Mouse (Mus musculus) adrenal gland, postnatal 14 days (tissue): Measurements from ENCODE around the gene Rab37. TPM values are rescaled to one million over a fixed set of nuclear protein-coding genes. Genes with fewer than 3 reads are reported as not detected.

Experiments
- DNase-seq: peaks from one replicate; pipeline ENCODE4 v3.0.0; 2021; ENCODE audit warnings: mixed read lengths
- total RNA-seq: library from RNA; stranded (reverse); gene quantifications from 2 replicates; pipeline ENCODE4 v1.2.3, GENCODE M21; 2021

The Rab37 gene
- total RNA-seq, 1 experiment from 2014 or later = 1.9 TPM

- DNase-seq = no peak
These were observed 107.7 kb downstream of the Rab37 start for GRCm38 (mm10) chr11:115198932-115199384.

DNA sequence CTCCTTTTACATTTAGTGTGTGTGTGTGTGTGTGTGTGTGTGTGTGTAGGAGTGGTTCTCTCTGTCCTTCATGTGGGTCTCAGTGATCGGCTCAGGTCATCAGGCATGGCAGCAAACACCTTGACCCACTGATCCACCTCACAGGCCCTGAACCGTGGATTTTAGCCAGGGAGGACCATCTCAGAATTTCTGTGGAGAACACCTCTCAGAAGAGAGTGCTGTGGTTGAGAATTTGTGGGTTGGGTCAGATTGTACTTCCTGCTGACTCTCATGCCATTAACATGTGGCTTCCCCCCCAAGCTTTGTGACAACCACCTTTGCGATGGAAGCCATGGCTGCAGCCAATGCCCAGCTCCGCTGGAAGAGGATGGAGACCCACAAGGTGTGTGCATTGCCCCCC is 109.3 kb downstream of the Rab37 start:
- DNase-seq = no peak

DNA sequence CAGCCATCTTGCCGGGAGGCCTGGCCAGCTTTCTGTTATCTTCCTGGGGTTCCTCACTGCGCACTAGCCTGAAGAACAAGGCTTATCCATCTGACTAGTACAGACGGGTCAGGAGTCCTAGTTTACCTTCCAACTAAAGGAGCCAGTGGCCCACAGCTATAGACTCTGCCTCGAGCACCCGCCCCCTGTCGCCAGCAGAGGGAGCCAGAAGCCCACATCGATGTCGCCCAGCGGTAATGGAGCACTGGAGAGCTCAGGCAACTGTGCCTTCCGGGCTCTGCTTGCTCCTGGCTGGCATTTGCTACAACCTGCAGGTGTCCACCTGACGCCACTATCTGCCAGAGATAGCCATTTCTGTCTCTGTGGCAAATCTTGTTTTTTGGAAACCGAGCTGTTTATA is 111.1 kb downstream of the Rab37 start:
- peak; percentile 90 for DNase-seq

DNA sequence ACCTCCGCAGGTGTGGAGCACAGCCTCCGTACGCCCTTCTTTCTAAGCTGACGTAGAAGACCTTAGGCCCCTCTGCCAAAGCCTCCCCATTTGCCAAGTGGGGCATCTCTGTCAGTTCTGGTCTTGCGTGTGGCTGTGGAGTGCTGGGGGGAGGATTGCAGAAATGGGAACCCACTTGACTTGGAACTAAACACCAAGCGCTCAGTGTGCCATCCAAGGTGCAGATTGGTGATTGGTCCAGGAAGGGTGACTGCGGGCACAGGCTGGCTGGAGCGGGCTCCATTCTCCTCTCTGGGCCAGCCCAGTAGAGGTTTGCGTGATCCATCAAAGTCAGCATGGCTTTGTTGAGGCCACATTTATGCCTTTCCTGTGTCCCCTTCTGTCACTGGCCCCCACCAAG is 111.5 kb downstream of the Rab37 start:
- DNase-seq = no peak

DNA sequence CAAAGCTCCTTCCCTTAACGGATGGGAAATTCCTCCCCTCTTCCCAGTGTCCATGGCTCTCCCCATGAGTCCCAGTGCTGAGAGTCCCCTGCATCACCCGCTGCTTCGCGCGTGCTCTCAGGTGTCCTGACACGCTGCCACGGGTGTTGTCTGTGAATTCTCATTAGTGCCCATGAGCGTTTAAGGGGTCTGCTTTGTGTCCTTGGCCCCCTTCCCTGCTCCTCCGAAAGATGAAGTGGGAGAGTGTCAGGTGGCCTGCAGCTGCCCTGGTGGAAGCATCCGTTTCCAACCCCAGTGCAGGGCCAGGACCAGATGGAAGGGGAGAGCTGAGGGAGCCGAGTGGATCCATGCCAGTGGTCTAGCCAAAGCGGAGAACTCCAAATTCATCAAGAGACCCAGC is 116.9 kb downstream of the Rab37 start:
- DNase-seq = no peak

- DNase-seq = no peak
These were observed 117.8 kb downstream of the Rab37 start for GRCm38 (mm10) chr11:115208776-115209732.

GRCm38 (mm10) chr11:115209958-115210357 is 118.7 kb downstream of the Rab37 start:
- no peak for DNase-seq

Other genes with a start within 250 kb of the Rab37 start
- gene Gprc5c, start 240.3 kb upstream of the Rab37 start, total RNA-seq = 16.6 and 18.6 TPM in 2 replicates
- 1.1 and 2.2 TPM in 2 replicates for gene Cd300a, start 201.4 kb upstream of the Rab37 start, total RNA-seq
- 0.70 and 1.7 TPM in 2 replicates for gene Cd300lb, start 157.0 kb upstream of the Rab37 start, total RNA-seq
- gene Cd300c, start 122.3 kb upstream of the Rab37 start, total RNA-seq = 0.83 TPM in 1 of 2 replicates, not detected in the other
- 0.34 and 0.78 TPM in 2 replicates for gene Cd300ld, start 101.5 kb upstream of the Rab37 start, total RNA-seq
- 0.93 and 3.7 TPM in 2 replicates for gene Cd300c2, start 89.6 kb upstream of the Rab37 start, total RNA-seq
- gene Cd300ld2, start 75.2 kb upstream of the Rab37 start, total RNA-seq = not detected in 2 replicates
- 0.79 TPM in 1 of 2 replicates, not detected in the other for gene Cd300ld4, start 64.4 kb upstream of the Rab37 start, total RNA-seq
- 4.0 and 5.3 TPM in 2 replicates for gene Cd300ld5, start 53.7 kb upstream of the Rab37 start, total RNA-seq
- gene Cd300ld3, start 43.0 kb upstream of the Rab37 start, total RNA-seq = 3.3 TPM in 1 of 2 replicates, not detected in the other
- gene Cd300e, start 29.3 kb upstream of the Rab37 start, total RNA-seq = 0.30 and 0.63 TPM in 2 replicates
- gene Cd300lf, start 42.6 kb downstream of the Rab37 start, total RNA-seq = 0.52 and 1.4 TPM in 2 replicates
- 23.0 and 24.3 TPM in 2 replicates for gene Slc9a3r1, start 71.9 kb downstream of the Rab37 start, total RNA-seq
- gene Tmem104, start 96.1 kb downstream of the Rab37 start, total RNA-seq = 9.0 and 15.7 TPM in 2 replicates
- 26.4 and 30.6 TPM in 2 replicates for gene Nat9, start 96.4 kb downstream of the Rab37 start, total RNA-seq
- 0.90 and 0.96 TPM in 2 replicates for gene Grin2c, start 175.8 kb downstream of the Rab37 start, total RNA-seq
- 592 and 605 TPM in 2 replicates for gene Fdxr, start 185.6 kb downstream of the Rab37 start, total RNA-seq
- 18.4 and 21.2 TPM in 2 replicates for gene Fads6, start 206.2 kb downstream of the Rab37 start, total RNA-seq
- gene Otop2, start 215.7 kb downstream of the Rab37 start, total RNA-seq = not detected in 2 replicates
- 0.33 and 0.38 TPM in 2 replicates for gene Ush1g, start 230.6 kb downstream of the Rab37 start, total RNA-seq
- not detected in 2 replicates for gene Otop3, start 243.3 kb downstream of the Rab37 start, total RNA-seq